Comparison of ENCODE assay signal across 13 mouse cellular contexts in the genomic region with DNA sequence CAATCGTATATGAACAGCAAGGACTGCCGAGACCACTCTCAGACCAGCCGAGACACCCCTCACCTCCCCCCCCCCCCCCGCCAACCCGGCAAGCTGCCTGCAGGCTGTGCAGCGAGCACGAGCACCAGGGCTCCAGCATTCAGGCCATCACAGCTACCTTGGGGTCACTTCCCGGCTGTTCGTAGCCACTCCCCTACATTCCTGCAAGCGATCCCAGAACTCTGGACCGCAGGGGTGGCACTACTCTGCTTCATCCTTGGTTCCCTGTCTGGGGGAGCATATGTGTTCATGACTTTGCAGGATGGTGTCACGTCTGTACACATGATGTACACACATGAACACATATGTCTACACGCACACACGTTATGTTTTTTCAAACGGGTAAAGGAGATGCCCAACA. TPM values are rescaled to one million over a fixed set of nuclear protein-coding genes. Genes with fewer than 3 reads are reported as not detected.
A peak's percentile ranks its signal among the peaks of the same experiment; 100 is the strongest.
DNase-seq lines count a peak whose midpoint lies in the region; ATAC-seq and TF ChIP-seq lines count a peak whose summit lies in the region.
"Had no signal": no experiment of that assay in that cellular context is flagged by ENCODE, and none has a peak within 500 bp of the region (broad histone marks: within the 10 kb centered on the region; RNA-seq: fewer than 3 reads in every experiment).

No protein-coding gene starts in this region.

- WGBS in kidney, embryonic 15.5 days: 24% methylated on average over 11 of the region's 15 CpGs
- WGBS in embryonic facial prominence, embryonic 13.5 days: 25% methylated on average over 12 of the region's 15 CpGs
- WGBS in limb, embryonic 14.5 days: 39% methylated on average over 8 of the region's 15 CpGs
- 42% methylated on average over 9 of the region's 15 CpGs for WGBS in forebrain, embryonic 11.5 days
- 31% methylated on average over 11 of the region's 15 CpGs for WGBS in midbrain, embryonic 15.5 days

- TF ChIP-seq POLR2A in limb, embryonic 14.5 days (IDR thresholded peaks at IDR 0.05; ENCODE audit: borderline replicate concordance, extremely low read depth, insufficient read depth, insufficient read length): no peak

- no peak for ATAC-seq in kidney, embryonic 15.5 days (replicated peaks; ENCODE audit: low FRiP score)
- ATAC-seq in embryonic facial prominence, embryonic 13.5 days (ENCODE audit: insufficient number of reproducible peaks, insufficient read depth, low FRiP score, low TSS enrichment, low read depth): no peak
- ATAC-seq in limb, embryonic 14.5 days (ENCODE audit: low FRiP score, low read depth): 0 out of 2 replicates have a peak, but pooled peaks have one; percentile 8
- no peak for ATAC-seq in forebrain, embryonic 11.5 days (replicated peaks; ENCODE audit: low FRiP score)
- no peak for ATAC-seq in midbrain, embryonic 15.5 days (replicated peaks)
- ATAC-seq: forebrain, embryonic 15.5 days had no signal

- H3K4me3 ChIP-seq in kidney, embryonic 15.5 days (replicated peaks): no peak overlapping the region
- H3K4me3 ChIP-seq in embryonic facial prominence, embryonic 13.5 days: no peak overlapping the region; the same call in 1 of the 2 replicates
- H3K4me3 ChIP-seq in limb, embryonic 14.5 days (replicated peaks; ENCODE audit: low read length): no peak overlapping the region
- no peak overlapping the region for H3K4me3 ChIP-seq in forebrain, embryonic 11.5 days (ENCODE audit: low read depth, low read length)
- no peak overlapping the region for H3K4me3 ChIP-seq in midbrain, embryonic 15.5 days
- H3K4me3 ChIP-seq: forebrain, embryonic 15.5 days; liver, embryonic 15.5 days had no signal

- H3K4me2 ChIP-seq in kidney, embryonic 15.5 days: peak overlapping the region; percentile 39
- H3K4me2 ChIP-seq in embryonic facial prominence, embryonic 13.5 days: peak overlapping the region; percentile 48
- peak overlapping the region; percentile 32 for H3K4me2 ChIP-seq in limb, embryonic 14.5 days (replicated peaks; ENCODE audit: low read depth, low read length, severe bottlenecking)
- H3K4me2 ChIP-seq in forebrain, embryonic 11.5 days (ENCODE audit: low read depth, low read length, severe bottlenecking): no peak overlapping the region
- no peak overlapping the region for H3K4me2 ChIP-seq in midbrain, embryonic 15.5 days
- H3K4me2 ChIP-seq: forebrain, embryonic 15.5 days; liver, embryonic 15.5 days had no signal

- no peaks in the 10 kb centered on the region for H3K9me3 ChIP-seq in kidney, embryonic 15.5 days (replicated peaks)
- no peaks in the 10 kb centered on the region for H3K9me3 ChIP-seq in embryonic facial prominence, embryonic 13.5 days
- no peaks in the 10 kb centered on the region for H3K9me3 ChIP-seq in limb, embryonic 14.5 days (ENCODE audit: control insufficient read depth, low read length)
- H3K9me3 ChIP-seq in forebrain, embryonic 11.5 days (ENCODE audit: control insufficient read depth, low read length): no peaks in the 10 kb centered on the region
- H3K9me3 ChIP-seq in midbrain, embryonic 15.5 days: no peaks in the 10 kb centered on the region
- H3K9me3 ChIP-seq: forebrain, embryonic 15.5 days; liver, embryonic 15.5 days had no signal

- H3K9ac ChIP-seq in kidney, embryonic 15.5 days: no peak overlapping the region
- H3K9ac ChIP-seq in embryonic facial prominence, embryonic 13.5 days: no peak overlapping the region
- H3K9ac ChIP-seq in limb, embryonic 14.5 days (ENCODE audit: low read depth, low read length, severe bottlenecking): no peak overlapping the region
- no peak overlapping the region for H3K9ac ChIP-seq in forebrain, embryonic 11.5 days (ENCODE audit: low read length)
- H3K9ac ChIP-seq in midbrain, embryonic 15.5 days: no peak overlapping the region
- H3K9ac ChIP-seq: forebrain, embryonic 15.5 days; liver, embryonic 15.5 days had no signal

- H3K27me3 ChIP-seq in kidney, embryonic 15.5 days: no peaks in the 10 kb centered on the region
- no peaks in the 10 kb centered on the region for H3K27me3 ChIP-seq in embryonic facial prominence, embryonic 13.5 days
- H3K27me3 ChIP-seq in limb, embryonic 14.5 days (ENCODE audit: control insufficient read depth, insufficient read depth, low read length): no peaks in the 10 kb centered on the region
- no peaks in the 10 kb centered on the region for H3K27me3 ChIP-seq in forebrain, embryonic 11.5 days (ENCODE audit: control insufficient read depth, insufficient read depth, low read length)
- no peaks in the 10 kb centered on the region for H3K27me3 ChIP-seq in midbrain, embryonic 15.5 days (replicated peaks)
- H3K27me3 ChIP-seq: forebrain, embryonic 15.5 days; liver, embryonic 15.5 days had no signal

- H3K36me3 ChIP-seq in kidney, embryonic 15.5 days: peaks cover 33% of the 10 kb centered on the region
- peaks cover 36% of the 10 kb centered on the region for H3K36me3 ChIP-seq in embryonic facial prominence, embryonic 13.5 days
- H3K36me3 ChIP-seq in limb, embryonic 14.5 days (ENCODE audit: control insufficient read depth, insufficient read depth, low read length): peaks cover 28% of the 10 kb centered on the region
- H3K36me3 ChIP-seq in forebrain, embryonic 11.5 days (ENCODE audit: control insufficient read depth, insufficient read depth, low read length): peaks cover 8% of the 10 kb centered on the region
- H3K36me3 ChIP-seq in midbrain, embryonic 15.5 days (replicated peaks): no peaks in the 10 kb centered on the region

- H3K27ac ChIP-seq in kidney, embryonic 15.5 days: no peak overlapping the region
- H3K27ac ChIP-seq in embryonic facial prominence, embryonic 13.5 days: no peak overlapping the region
- H3K27ac ChIP-seq in limb, embryonic 14.5 days (replicated peaks; ENCODE audit: low read depth, low read length): no peak overlapping the region
- H3K27ac ChIP-seq in forebrain, embryonic 11.5 days (ENCODE audit: low read depth, low read length): no peak overlapping the region
- no peak overlapping the region for H3K27ac ChIP-seq in midbrain, embryonic 15.5 days
- H3K27ac ChIP-seq: forebrain, embryonic 15.5 days; liver, embryonic 15.5 days had no signal

- peaks cover 41% of the 10 kb centered on the region for H3K4me1 ChIP-seq in kidney, embryonic 15.5 days
- H3K4me1 ChIP-seq in embryonic facial prominence, embryonic 13.5 days: peaks cover 31% of the 10 kb centered on the region; the same call in 1 of the 2 replicates
- 0 out of 2 replicates have a peak, but pooled peaks cover 3% of the 10 kb centered on the region for H3K4me1 ChIP-seq in limb, embryonic 14.5 days (ENCODE audit: control insufficient read depth, insufficient read depth, low read length)
- no peaks in the 10 kb centered on the region; the same call in 1 of the 2 replicates for H3K4me1 ChIP-seq in forebrain, embryonic 11.5 days (replicated peaks; ENCODE audit: control insufficient read depth, insufficient read depth, low read length)
- H3K4me1 ChIP-seq in midbrain, embryonic 15.5 days: 0 out of 2 replicates have a peak, but pooled peaks cover 6% of the 10 kb centered on the region
- H3K4me1 ChIP-seq: forebrain, embryonic 15.5 days; liver, embryonic 15.5 days had no signal

- peak; percentile 32 for DNase-seq in embryo, embryonic 10 days (ENCODE audit: low spot score)
- DNase-seq in embryo, embryonic 9.5 days (ENCODE audit: extremely low spot score): no peak
- DNase-seq in kidney, adult 8-10 months: no peak
- DNase-seq in limb, embryonic 14.5 days (ENCODE audit: low spot score): no peak
- no peak for DNase-seq in forebrain, embryonic 11.5 days (ENCODE audit: low spot score)
- DNase-seq: adrenal gland, postnatal 25 days; cerebellum, adult 18-20 months; thymus, postnatal 36 days had no signal

RNA-seq across cellular contexts. Expression of gene Ephb4, which starts 27.7 kb away (rescaled TPM):
- 49.1 and 54.9 TPM in 2 replicates for polyA plus RNA-seq in kidney, embryonic 15.5 days (2015; fragmentation: Nextera tagmentation; extraction: Ambion mirVana)
- polyA plus RNA-seq in embryonic facial prominence, embryonic 13.5 days (2015; fragmentation: Nextera tagmentation; extraction: Ambion mirVana): 70.4 and 71.0 TPM in 2 replicates
- 102 and 125 TPM in 2 replicates for polyA plus RNA-seq in limb, embryonic 14.5 days (2012; rRNA removed)
- 78.1 and 92.1 TPM in 2 replicates for polyA plus RNA-seq in limb, embryonic 14.5 days (2014; fragmentation: Nextera tagmentation; extraction: Ambion mirVana)
- 34.6 and 35.0 TPM in 2 replicates for polyA plus RNA-seq in forebrain, embryonic 11.5 days (2014; fragmentation: Nextera tagmentation; extraction: Ambion mirVana)
- polyA plus RNA-seq in midbrain, embryonic 15.5 days (2015; fragmentation: Nextera tagmentation; extraction: Ambion mirVana): 6.8 and 8.7 TPM in 2 replicates

RNA-seq across cellular contexts. Expression of gene Slc12a9, which starts 44.2 kb away (rescaled TPM):
- 14.2 and 16.0 TPM in 2 replicates for polyA plus RNA-seq in kidney, embryonic 15.5 days (2015; fragmentation: Nextera tagmentation; extraction: Ambion mirVana)
- 16.0 and 16.1 TPM in 2 replicates for polyA plus RNA-seq in embryonic facial prominence, embryonic 13.5 days (2015; fragmentation: Nextera tagmentation; extraction: Ambion mirVana)
- 20.2 and 26.1 TPM in 2 replicates for polyA plus RNA-seq in limb, embryonic 14.5 days (2012; rRNA removed)
- polyA plus RNA-seq in limb, embryonic 14.5 days (2014; fragmentation: Nextera tagmentation; extraction: Ambion mirVana): 8.0 and 11.9 TPM in 2 replicates
- polyA plus RNA-seq in forebrain, embryonic 11.5 days (2014; fragmentation: Nextera tagmentation; extraction: Ambion mirVana): 9.9 and 10.5 TPM in 2 replicates
- 27.7 and 29.5 TPM in 2 replicates for polyA plus RNA-seq in midbrain, embryonic 15.5 days (2015; fragmentation: Nextera tagmentation; extraction: Ambion mirVana)

Comparison
In these comparisons a context has a peak if more than half of its experiments do, and no peak if none do; other contexts are left out.
1. H3K4me2 ChIP-seq: peak in kidney, embryonic 15.5 days (single experiment), embryonic facial prominence, embryonic 13.5 days (single experiment) and limb, embryonic 14.5 days (single experiment); none in forebrain, embryonic 11.5 days (single experiment) and midbrain, embryonic 15.5 days (single experiment).